Mouse (Mus musculus) ES-Bruce4 (cell line): ENCODE results near the gene Rmdn2. TPM values are rescaled to one million over a fixed set of nuclear protein-coding genes. Genes with fewer than 3 reads are reported as not detected.

Experiments used
- H3K27ac ChIP-seq: 2 replicates; pipeline ENCODE4 v1.5.1; 2012; ENCODE audit warnings: low read length, inconsistent platforms; ENCODE audit not compliant: insufficient read depth
- H3K27me3 ChIP-seq: 2 replicates; pipeline ENCODE4 v1.6.1; 2012; ENCODE audit warnings: mild to moderate bottlenecking, low read length, inconsistent platforms; ENCODE audit not compliant: control insufficient read depth, poor library complexity, insufficient read depth, severe bottlenecking
- H3K36me3 ChIP-seq: 2 replicates; pipeline ENCODE4 v1.6.1; 2012; ENCODE audit warnings: inconsistent platforms, mild to moderate bottlenecking, low read length, moderate library complexity; ENCODE audit not compliant: control insufficient read depth, poor library complexity, insufficient read depth, severe bottlenecking
- H3K4me1 ChIP-seq: one replicate; pipeline ENCODE4 v1.8.1; 2011; ENCODE audit warnings: low read length; ENCODE audit not compliant: control insufficient read depth, insufficient read depth
- H3K4me3 ChIP-seq: 2 replicates; pipeline ENCODE4 v1.5.1; 2011; ENCODE audit warnings: low read depth, mild to moderate bottlenecking, low read length
- H3K9ac ChIP-seq: 2 replicates; pipeline ENCODE4 v1.6.1; 2012; ENCODE audit warnings: low read depth, mild to moderate bottlenecking, inconsistent platforms; ENCODE audit not compliant: poor library complexity, severe bottlenecking
- H3K9me3 ChIP-seq: replicated peaks from 2 replicates; pipeline ENCODE4 v1.6.1; 2012; ENCODE audit warnings: mild to moderate bottlenecking, low read length, inconsistent platforms; ENCODE audit not compliant: control insufficient read depth, poor library complexity, insufficient read depth, severe bottlenecking
- CTCF ChIP-seq: IDR thresholded peaks from one replicate; pipeline ENCODE4 v1.8.1; 2011; ENCODE audit warnings: low read depth, low read length
- EP300 ChIP-seq: IDR thresholded peaks from 2 replicates; pipeline ENCODE4 v1.6.1; 2011; ENCODE audit warnings: low read depth, low read length; ENCODE audit not compliant: insufficient read depth
- POLR2A ChIP-seq: IDR thresholded peaks from one replicate; pipeline ENCODE4 v1.8.1; 2011; ENCODE audit warnings: low read length; ENCODE audit not compliant: insufficient read depth
- polyA plus RNA-seq: library from polyadenylated mRNA; stranded (reverse); fragments of >200 nt; gene quantifications from 2 replicates; pipeline ENCODE4 v1.2.4, GENCODE M21; 2011; ENCODE audit warnings: low read depth; ENCODE audit not compliant: missing spikeins, insufficient read depth, insufficient read length

Gene Rmdn2
- polyA plus RNA-seq, 1 experiment: 2.0 TPM

DNA sequence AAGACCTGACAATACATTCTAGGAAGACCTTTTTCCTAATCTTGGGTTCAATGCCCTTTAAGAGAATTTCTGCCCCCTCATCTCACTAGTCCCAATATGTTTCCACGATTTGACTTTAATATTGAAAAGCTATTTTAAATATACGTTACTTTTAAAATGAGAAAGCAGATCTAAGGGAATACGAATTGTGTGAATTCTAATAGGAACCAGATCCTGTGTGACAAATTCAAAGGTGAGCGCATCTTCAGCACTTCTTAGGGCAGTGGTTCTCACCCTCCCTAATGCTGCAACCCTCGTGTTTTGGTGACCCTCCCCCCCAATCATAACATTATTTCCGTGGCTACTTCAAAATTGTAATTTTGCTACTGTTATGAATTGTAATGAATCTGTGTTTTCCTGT is 100.3 kb downstream of the Rmdn2 start:
- H3K9me3 ChIP-seq: peaks cover 6% of the 10 kb centered on the region; the same call in 1 of the 2 replicates
- no peak for TF ChIP-seq POLR2A
- no peak for TF ChIP-seq CTCF
- TF ChIP-seq EP300: no peak
- no peaks in the 10 kb centered on the region for H3K36me3 ChIP-seq
- no peaks in the 10 kb centered on the region for H3K4me1 ChIP-seq
- no peak overlapping the region for H3K9ac ChIP-seq
- H3K27me3 ChIP-seq: peaks cover 11% of the 10 kb centered on the region
- no peak overlapping the region for H3K27ac ChIP-seq
- no peak overlapping the region for H3K4me3 ChIP-seq

DNA sequence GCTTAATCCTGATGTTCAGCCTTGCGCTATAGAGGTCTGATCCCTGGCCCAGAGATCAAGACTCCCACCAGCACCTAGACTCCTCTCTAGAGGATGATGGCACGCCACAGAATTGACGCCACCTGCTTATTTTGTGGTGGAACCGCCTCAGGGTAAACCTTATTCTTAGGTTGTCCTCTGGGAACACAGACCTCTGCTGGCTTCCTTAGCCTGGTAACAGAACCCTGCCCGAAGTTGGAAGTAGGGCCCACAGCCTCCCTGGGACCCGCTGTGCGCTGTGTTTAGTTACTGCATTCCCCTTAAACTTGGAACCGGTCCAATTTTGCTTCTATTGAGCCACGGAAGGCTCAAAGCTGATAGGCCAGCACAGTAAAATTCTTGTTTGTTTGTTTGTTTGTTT is 100.9 kb downstream of the Rmdn2 start:
- TF ChIP-seq EP300: no peak
- Histone ChIP-seq H3K9ac (no peak overlapping the region), H3K4me3 (no peak overlapping the region), H3K9me3 (peaks cover 6% of the 10 kb centered on the region; the same call in 1 of the 2 replicates), H3K27me3 (peaks cover 14% of the 10 kb centered on the region), H3K27ac (no peak overlapping the region), H3K36me3 (no peaks in the 10 kb centered on the region), H3K4me1 (no peaks in the 10 kb centered on the region)

DNA sequence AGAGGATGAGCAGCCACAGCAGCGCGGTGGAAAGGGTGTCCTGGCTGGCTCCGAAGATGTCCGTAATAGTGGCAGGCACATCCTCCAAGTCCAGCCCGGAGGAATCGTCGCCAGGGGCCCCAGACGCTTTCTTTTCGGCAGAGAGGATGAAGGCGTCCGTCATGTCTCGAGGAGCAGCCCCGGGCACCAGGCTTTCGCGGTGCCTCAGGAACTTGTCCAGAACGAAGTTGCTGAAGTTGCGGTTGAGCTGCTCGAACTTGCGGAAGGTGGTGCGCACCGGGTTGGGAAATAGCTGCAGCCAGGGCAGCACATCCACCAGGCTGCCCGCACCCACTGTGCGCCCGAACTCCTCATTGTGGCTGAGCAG is 101.6 kb downstream of the Rmdn2 start:
- Histone ChIP-seq H3K9me3 (peaks cover 6% of the 10 kb centered on the region; the same call in 1 of the 2 replicates), H3K9ac (no peak overlapping the region), H3K36me3 (no peaks in the 10 kb centered on the region), H3K4me1 (no peaks in the 10 kb centered on the region), H3K27me3 (peaks cover 14% of the 10 kb centered on the region), H3K27ac (no peak overlapping the region), H3K4me3 (peak overlapping the region; percentile 35)
- no peak for TF ChIP-seq POLR2A
- no peak for TF ChIP-seq EP300
- no peak for TF ChIP-seq CTCF

DNA sequence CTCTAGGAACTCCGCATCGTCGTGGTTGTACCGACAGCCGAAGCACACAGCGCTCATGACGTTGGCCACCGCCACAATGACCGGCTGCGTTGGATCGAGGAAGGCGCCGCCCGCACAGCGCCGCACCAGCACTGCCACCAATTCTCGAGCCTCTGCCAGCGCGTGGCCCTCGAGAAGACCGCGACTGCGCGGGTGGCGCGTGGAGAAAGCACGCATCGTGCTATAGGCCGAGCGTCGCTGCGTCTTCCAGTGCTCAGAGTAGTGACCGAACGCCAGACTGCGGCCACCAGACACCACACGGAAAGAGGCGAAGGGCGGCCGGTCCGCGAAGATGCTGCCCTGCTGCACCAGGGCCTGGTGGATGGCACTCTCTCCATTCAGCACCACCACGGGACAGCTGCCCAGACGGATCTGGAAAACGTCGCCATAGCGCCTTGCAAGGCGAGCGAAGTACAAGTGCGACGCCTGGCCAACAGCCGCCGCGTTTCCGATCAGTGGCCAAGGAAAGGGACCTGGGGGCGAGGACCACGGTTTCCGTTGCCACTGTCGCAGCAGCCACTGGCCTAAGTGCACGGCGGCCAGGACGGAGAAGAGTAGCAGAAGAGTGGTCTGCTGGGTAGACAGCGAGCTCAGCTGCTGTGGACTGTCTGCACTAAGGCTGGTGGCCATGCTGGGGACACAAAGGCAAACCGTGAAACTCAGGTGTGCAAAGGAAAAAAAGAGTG is 102.1 kb downstream of the Rmdn2 start:
- Histone ChIP-seq H3K36me3 (no peaks in the 10 kb centered on the region), H3K27me3 (peaks cover 14% of the 10 kb centered on the region), H3K4me1 (no peaks in the 10 kb centered on the region), H3K9me3 (peaks cover 6% of the 10 kb centered on the region; the same call in 1 of the 2 replicates), H3K4me3 (peak overlapping the region; percentile 35), H3K27ac (no peak overlapping the region), H3K9ac (no peak overlapping the region)
- TF ChIP-seq EP300 (no peak), POLR2A (no peak), CTCF (no peak)

DNA sequence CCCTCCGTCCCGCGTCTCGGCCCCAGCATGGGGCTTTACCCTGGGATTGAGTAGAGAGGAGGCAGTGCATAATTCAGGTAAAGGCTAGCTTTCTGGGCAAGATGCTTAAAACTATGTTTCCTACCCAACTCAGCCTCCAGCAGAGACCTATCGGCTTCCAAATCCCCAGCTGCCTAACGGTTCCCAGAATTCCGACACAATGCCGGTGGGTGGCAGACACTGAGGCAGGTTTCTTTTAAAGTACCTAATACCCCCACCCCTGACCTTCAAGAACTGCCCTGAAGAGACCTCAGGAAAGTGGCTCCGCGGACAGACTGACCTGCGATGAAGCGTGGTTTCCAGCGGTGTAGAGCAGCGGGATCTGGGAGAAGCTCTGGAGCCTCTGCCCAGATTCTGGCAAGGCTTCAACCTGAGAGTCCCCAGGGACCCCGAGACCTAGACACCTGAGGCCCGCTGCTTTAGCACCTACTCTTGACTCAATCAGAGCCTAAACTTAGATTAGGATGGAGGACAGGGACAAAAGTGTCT is 102.8 kb downstream of the Rmdn2 start:
- no peak for TF ChIP-seq EP300
- no peak for TF ChIP-seq CTCF
- no peak for TF ChIP-seq POLR2A
- no peak overlapping the region for H3K9ac ChIP-seq
- H3K4me3 ChIP-seq: peak overlapping the region; percentile 11; the same call in 1 of the 2 replicates
- H3K9me3 ChIP-seq: peaks cover 4% of the 10 kb centered on the region; the same call in 1 of the 2 replicates
- no peak overlapping the region for H3K27ac ChIP-seq
- H3K36me3 ChIP-seq: no peaks in the 10 kb centered on the region
- peaks cover 14% of the 10 kb centered on the region for H3K27me3 ChIP-seq
- H3K4me1 ChIP-seq: no peaks in the 10 kb centered on the region

DNA sequence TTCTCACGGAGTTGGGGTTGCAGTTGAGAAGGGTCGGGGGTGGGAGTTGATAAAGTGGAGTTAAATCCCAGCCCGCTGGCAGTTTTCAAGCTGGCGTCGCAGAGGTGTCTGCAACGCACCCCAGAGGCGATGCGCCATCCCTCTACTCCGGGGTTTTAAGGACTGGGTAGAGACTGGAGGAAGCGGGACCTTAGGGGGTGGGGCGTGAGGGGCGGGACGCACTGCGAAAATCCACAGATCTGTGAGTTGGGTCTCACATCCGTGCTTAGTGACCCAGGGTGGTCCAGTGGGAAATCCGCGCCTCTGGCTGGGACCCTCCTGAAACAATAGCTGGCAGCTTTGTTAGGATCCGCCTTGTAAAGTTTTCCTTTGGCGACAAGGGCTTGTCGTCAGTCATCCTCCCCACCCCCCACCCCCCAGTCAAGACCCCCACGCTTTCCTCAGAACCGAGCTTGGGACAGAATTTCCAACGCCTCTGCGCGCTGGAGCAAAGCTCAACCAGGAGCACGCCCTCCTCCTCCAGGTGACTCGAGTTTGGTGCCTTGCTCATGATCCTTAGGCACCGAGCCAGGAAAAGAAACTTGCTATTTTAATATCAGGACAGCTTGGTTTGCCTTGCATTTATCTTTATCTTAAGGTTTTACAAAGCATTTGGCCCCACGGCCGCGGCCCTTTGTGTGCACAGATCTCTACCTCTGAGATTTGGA is 103.4 kb downstream of the Rmdn2 start, which contains the start of gene Cyp1b1:
Gene Cyp1b1, minus strand, starts transcription at position 131 of the 707 bp plus-strand sequence.
- Histone ChIP-seq H3K27ac (no peak within 1 kb of the TSS), H3K4me3 (peak within 1 kb of the TSS; percentile 35), H3K9me3 (no peaks in the 10 kb centered on the region), H3K36me3 (no peaks in the 10 kb centered on the region), H3K27me3 (peaks cover 14% of the 10 kb centered on the region), H3K4me1 (no peaks in the 10 kb centered on the region), H3K9ac (no peak within 1 kb of the TSS)
- no peak for TF ChIP-seq EP300
- no peak for TF ChIP-seq POLR2A
- no peak for TF ChIP-seq CTCF
